Mouse (Mus musculus) kidney, embryonic 16.5 days (tissue): Measurements from ENCODE around the gene Hmga1. TPM values are rescaled to one million over a fixed set of nuclear protein-coding genes. Genes with fewer than 3 reads are reported as not detected.
A peak's percentile ranks its signal among the peaks of the same experiment; 100 is the strongest.

Experiments
- ATAC-seq: fragments of 200-750 bp; cut with Nextera tagmentation; 2 replicates; pipeline ENCODE4 v1.8.0; 2017; ENCODE audit warnings: moderate TSS enrichment; ENCODE audit not compliant: low FRiP score, low TSS enrichment
- H3K27ac ChIP-seq: fragments of 300-500 bp; sonication (generic); 2 replicates; pipeline ENCODE4 v1.5.1; 2014; ENCODE audit warnings: low read length
- H3K27me3 ChIP-seq: fragments of 300-500 bp; sonication (generic); 2 replicates; pipeline ENCODE4 v1.6.1; 2014; ENCODE audit warnings: low read length, control low read depth, mixed read lengths; ENCODE audit not compliant: insufficient read depth
- H3K36me3 ChIP-seq: fragments of 300-500 bp; sonication (generic); 2 replicates; pipeline ENCODE4 v1.6.1; 2014; ENCODE audit warnings: low read length, control low read depth, mixed read lengths; ENCODE audit not compliant: insufficient read depth
- H3K4me1 ChIP-seq: fragments of 300-500 bp; sonication (generic); 2 replicates; pipeline ENCODE4 v1.6.1; 2014; ENCODE audit warnings: low read length, control low read depth, mixed read lengths; ENCODE audit not compliant: insufficient read depth
- H3K4me2 ChIP-seq: fragments of 300-500 bp; sonication (generic); replicated peaks from 2 replicates; pipeline ENCODE4 v1.6.1; 2014; ENCODE audit warnings: low read depth, low read length
- H3K4me3 ChIP-seq: fragments of 300-500 bp; sonication (generic); 2 replicates; pipeline ENCODE4 v1.5.1; 2014; ENCODE audit warnings: mild to moderate bottlenecking, low read length
- H3K9ac ChIP-seq: fragments of 300-500 bp; sonication (generic); replicated peaks from 2 replicates; pipeline ENCODE4 v1.6.1; 2014; ENCODE audit warnings: low read length
- H3K9me3 ChIP-seq: fragments of 300-500 bp; sonication (generic); 2 replicates; pipeline ENCODE4 v1.6.1; 2016; ENCODE audit warnings: low read length, control low read depth
- WGBS: fragments of 180-500 bp; shearing (Covaris S2); extraction: QIAGEN DNeasy Blood & Tissue Kit; methylation state at CpG from one replicate; pipeline ENCODE4 v1.1.7; 2014; 5-methylcytosine and 5-hydroxymethylcytosine counted together
- polyA plus RNA-seq: library from polyadenylated mRNA; unstranded; fragments of >200 nt; fragmentation: Nextera tagmentation; extraction: Ambion mirVana; gene quantifications from 2 replicates; pipeline ENCODE4 v1.2.1, GENCODE M21; 2015

Gene Hmga1
- polyA plus RNA-seq, 1 experiment from 2014 or later = 257 TPM

DNA sequence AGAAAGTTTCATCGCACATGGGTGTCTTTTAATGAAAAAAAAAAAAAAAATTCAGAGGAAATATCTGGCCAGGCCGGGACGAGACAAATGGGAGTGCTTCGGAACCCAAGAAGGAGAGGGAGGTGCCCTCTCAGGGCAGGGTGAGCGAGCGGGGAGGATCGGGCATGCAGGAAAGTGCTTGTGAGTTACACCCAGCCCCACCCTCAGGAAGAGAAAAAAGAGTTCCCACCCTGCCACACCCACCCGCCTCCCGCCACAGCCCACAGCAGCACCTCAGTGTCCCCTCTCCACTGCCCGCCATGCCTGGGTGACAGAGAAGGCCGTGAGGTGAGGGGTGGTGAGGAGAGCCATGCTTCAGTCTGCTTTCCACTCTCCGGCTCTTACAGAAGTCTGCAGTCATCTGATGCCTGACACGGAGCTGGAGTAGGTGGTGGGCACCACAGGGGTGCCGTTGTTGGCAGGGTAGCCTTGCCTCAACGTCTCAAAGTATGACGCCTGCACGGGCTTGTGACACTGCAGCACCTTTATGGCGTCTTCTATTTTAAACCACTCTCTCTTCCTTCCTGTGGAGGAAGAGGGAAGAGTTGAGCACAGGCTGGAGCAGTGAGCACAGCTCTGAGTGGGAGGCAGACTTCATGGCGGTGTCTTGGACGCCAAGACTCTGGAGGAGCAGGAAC lies 24.2 kb downstream of the Hmga1 start:
- H3K36me3 ChIP-seq = peaks cover 46% of the 10 kb centered on the region
- no peaks in the 10 kb centered on the region for H3K27me3 ChIP-seq
- H3K9ac ChIP-seq = no peak overlapping the region
- no peak overlapping the region for H3K27ac ChIP-seq
- ATAC-seq = 0 out of 2 replicates have a peak, but pooled peaks have one; percentile 6
- no peak overlapping the region for H3K4me3 ChIP-seq
- H3K4me2 ChIP-seq = no peak overlapping the region
- no peaks in the 10 kb centered on the region for H3K9me3 ChIP-seq
- WGBS = 79% methylated on average over 20 of the region's 20 CpGs
- H3K4me1 ChIP-seq = no peaks in the 10 kb centered on the region

DNA sequence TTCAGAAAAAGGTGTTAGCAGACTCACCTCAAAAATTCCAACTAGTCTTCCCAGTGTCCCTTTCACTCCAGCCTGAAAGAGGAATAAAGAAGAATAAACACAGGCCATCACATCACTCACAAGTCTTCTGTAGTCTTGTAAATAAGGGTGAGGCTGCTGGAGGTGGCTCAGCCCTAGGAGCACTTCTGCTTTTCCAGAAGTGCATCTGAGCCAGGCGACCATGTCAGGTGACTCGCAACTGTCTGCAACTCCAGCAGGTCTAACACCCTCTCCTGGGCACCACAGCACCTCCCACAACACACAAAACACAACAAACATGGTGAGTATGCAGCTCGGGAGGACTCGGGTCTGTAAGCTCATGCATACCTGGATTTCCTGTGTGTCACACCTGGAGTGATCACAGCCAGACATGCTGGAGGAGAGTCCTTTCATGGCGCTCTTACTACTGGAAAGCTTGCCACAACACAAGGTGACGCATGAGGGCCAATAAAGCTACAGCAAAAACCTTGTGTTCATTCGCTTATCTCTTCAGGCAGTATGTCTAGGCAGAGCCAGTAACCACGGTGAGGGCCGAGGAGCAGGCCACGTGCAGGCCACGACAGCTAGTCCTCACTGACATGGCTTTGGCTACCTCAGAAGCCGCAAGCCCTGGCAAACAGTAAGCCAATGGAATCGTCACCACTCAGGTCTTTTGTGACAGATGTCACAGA lies 27.0 kb downstream of the Hmga1 start:
- Histone ChIP-seq H3K36me3 (peaks cover 41% of the 10 kb centered on the region), H3K27ac (no peak overlapping the region), H3K4me2 (no peak overlapping the region), H3K4me1 (peaks cover 16% of the 10 kb centered on the region), H3K9me3 (no peaks in the 10 kb centered on the region), H3K9ac (no peak overlapping the region), H3K27me3 (no peaks in the 10 kb centered on the region), H3K4me3 (no peak overlapping the region)
- WGBS = 91% methylated on average over 13 of the region's 13 CpGs
- no peak for ATAC-seq

DNA sequence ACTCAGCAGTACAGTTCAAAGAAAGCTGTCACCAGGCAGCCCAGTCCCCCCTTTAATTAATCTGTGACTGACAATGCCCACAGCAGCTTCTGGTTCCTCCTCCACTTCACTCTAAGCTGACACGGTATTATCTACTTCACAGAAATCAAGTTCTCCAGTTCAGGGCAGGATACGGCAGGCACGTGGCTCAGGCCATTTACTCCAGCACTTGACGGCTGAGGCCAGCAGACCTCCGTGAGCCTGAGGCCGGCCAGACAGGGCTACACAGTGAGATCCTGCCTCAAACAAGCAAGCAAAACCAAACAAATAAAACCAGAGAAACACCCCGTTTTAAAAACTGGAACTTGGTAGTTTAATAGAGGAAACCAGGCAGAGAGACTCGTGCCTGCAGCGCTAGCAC lies 30.4 kb downstream of the Hmga1 start:
- no peak for ATAC-seq
- H3K4me2 ChIP-seq = no peak overlapping the region
- H3K27me3 ChIP-seq = no peaks in the 10 kb centered on the region
- H3K27ac ChIP-seq = no peak overlapping the region
- H3K9me3 ChIP-seq = no peaks in the 10 kb centered on the region
- WGBS = 53% methylated on average over 9 of the region's 9 CpGs
- H3K4me1 ChIP-seq = peaks cover 20% of the 10 kb centered on the region
- no peak overlapping the region for H3K9ac ChIP-seq
- peaks cover 14% of the 10 kb centered on the region for H3K36me3 ChIP-seq
- H3K4me3 ChIP-seq = no peak overlapping the region

DNA sequence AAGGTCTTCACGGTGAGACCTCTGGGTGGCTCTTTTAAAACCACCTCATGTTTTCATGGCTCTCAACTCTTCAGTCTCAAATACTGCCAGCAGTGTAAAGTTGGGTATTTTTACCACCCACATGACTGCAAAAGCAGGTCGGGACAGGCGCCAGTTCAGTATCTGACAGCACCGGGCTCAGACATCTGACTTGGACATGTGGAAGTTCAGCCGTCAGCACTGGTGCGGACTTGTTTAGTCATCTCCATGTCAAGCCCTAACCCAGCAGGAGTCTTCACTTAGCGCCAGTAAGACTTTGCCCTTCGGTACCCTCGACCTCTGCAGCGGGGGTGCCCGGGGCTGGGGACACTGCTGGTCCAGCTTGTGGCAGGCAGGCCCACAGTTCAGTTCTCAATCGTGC lies 31.0 kb downstream of the Hmga1 start:
- H3K27ac ChIP-seq = no peak overlapping the region

DNA sequence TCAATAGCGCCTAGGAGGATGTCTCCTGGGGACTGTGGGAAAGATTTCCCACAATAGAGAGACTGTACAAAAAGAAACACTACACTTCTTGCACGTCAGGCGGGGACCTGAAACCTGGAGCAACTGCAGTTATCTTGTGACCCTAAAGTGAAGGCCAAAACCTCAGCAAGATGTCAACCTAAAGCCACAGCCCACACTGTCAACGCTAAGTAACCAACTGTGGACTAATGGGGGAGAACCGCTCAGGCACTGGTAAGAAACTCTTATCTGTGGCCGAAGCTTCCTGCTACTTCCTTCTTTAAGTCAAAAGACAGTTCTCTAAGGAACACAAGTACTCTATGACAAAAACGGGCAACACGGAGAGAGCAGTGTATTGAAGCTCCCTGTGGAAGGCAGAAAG lies 31.9 kb downstream of the Hmga1 start:
- 70% methylated on average over 8 of the region's 8 CpGs for WGBS
- Histone ChIP-seq H3K9me3 (no peaks in the 10 kb centered on the region), H3K27ac (no peak overlapping the region), H3K27me3 (no peaks in the 10 kb centered on the region), H3K4me1 (peaks cover 20% of the 10 kb centered on the region), H3K9ac (no peak overlapping the region; the same call in 1 of the 2 replicates), H3K4me3 (no peak overlapping the region), H3K4me2 (no peak overlapping the region), H3K36me3 (peaks cover 7% of the 10 kb centered on the region)
- no peak for ATAC-seq

More for the DNA sequence above, 31.0 kb downstream of the Hmga1 start:
- Histone ChIP-seq H3K27me3 (no peaks in the 10 kb centered on the region), H3K9me3 (no peaks in the 10 kb centered on the region), H3K4me2 (no peak overlapping the region), H3K36me3 (peaks cover 8% of the 10 kb centered on the region), H3K4me1 (peaks cover 20% of the 10 kb centered on the region), H3K4me3 (no peak overlapping the region), H3K9ac (no peak overlapping the region)
- peak; percentile 56 for ATAC-seq
- 76% methylated on average over 12 of the region's 12 CpGs for WGBS

DNA sequence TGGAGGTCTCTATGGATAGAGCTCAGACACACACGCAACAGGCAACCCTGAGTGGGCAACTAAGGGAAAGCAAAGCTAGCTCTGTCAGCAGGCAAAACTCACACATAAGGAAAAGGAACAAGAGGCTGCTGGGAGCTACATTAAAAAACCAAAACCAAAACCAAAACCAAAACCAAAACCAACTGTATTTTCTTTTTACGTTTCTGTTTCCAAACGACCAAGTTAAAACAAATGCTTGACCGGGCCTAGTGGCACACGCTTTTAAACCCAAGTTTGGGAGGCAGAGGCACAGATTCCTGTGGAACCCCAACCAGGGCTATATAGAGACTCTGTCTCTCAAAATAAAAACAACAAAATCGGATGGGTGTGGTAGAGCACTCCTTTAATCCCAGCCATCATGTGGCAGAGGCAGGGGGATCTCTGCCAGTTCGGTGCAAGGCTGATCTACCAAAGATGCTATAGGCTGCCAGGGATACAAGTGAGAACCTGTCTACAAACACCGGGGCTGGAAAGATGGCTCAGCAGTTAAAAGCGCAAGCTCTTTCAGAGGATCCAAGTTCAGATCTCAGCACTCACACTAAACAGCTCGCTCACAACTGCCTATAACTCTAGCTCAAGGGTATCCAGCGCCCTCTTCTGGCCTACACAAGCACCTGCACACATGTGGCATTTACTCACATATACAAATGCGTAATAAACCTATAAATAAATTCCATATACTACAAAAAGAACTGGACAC lies 35.7 kb downstream of the Hmga1 start:
- H3K4me1 ChIP-seq = peaks cover 29% of the 10 kb centered on the region
- no peak overlapping the region for H3K4me3 ChIP-seq
- H3K4me2 ChIP-seq = no peak overlapping the region
- no peak for ATAC-seq
- H3K9me3 ChIP-seq = no peaks in the 10 kb centered on the region
- H3K36me3 ChIP-seq = peaks cover 28% of the 10 kb centered on the region
- no peak overlapping the region for H3K27ac ChIP-seq
- no peak overlapping the region for H3K9ac ChIP-seq
- 86% methylated on average over 12 of the region's 12 CpGs for WGBS
- H3K27me3 ChIP-seq = no peaks in the 10 kb centered on the region

DNA sequence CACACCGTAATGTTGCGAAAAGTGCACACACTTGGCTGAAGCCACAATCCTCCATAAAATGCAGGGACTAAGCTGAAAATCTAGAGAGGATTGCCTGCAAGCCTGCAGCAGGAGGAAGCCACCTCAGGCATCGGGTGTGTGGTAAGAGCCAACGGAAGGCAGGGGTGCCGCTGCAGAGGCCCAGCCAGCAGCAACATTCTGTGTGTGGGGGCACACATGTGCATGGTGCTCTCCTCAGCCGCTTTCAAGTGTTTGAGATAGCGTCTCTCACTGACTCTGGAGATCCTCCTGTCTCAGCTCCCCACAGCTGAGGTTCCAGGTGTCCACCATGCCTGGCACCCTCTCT lies 36.2 kb downstream of the Hmga1 start:
- 96% methylated on average over 7 of the region's 7 CpGs for WGBS
- ATAC-seq = no peak
- Histone ChIP-seq H3K9me3 (no peaks in the 10 kb centered on the region), H3K36me3 (peaks cover 28% of the 10 kb centered on the region), H3K4me3 (no peak overlapping the region), H3K9ac (no peak overlapping the region), H3K27me3 (no peaks in the 10 kb centered on the region), H3K4me2 (no peak overlapping the region), H3K27ac (no peak overlapping the region), H3K4me1 (peaks cover 29% of the 10 kb centered on the region)

DNA sequence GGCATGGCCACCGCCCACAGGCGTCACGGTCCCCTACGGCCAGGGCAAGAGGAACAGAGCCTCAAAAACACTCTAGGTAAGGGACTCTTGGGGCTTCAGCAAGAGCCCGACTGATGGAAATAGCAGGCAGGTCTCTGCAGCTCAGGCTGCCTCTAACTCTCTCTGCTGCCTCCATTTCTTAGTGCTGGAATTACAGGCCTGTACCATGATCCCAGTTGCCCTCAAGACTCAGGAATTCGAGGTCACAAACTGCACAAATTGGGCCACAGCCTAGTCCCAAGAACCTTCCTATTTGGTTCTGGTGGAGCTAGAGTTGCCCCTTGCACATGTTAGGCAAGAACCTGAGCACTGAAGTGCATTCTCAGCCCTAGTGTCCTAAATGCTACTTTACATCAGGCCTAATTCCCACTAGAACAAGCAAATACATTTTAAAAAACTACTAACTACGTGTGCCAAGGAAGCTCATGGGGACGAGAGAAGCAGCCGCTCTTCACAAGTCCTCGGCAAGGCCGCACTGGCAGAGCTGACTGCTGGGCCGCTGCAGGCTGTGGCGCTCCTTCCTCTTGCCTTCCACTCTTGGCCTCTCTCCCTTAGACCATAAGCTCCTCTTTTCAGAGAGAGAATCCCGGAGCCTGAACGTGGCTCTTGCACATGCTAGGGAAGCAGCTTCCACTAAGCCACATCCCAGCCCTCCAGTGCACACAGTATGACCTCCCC lies 39.5 kb downstream of the Hmga1 start:
- Histone ChIP-seq H3K4me1 (peaks cover 25% of the 10 kb centered on the region), H3K9ac (no peak overlapping the region), H3K4me2 (no peak overlapping the region), H3K27ac (peak overlapping the region; percentile 13), H3K4me3 (no peak overlapping the region), H3K27me3 (no peaks in the 10 kb centered on the region), H3K36me3 (peaks cover 28% of the 10 kb centered on the region), H3K9me3 (no peaks in the 10 kb centered on the region)
- WGBS = 75% methylated on average over 15 of the region's 15 CpGs
- no peak for ATAC-seq

DNA sequence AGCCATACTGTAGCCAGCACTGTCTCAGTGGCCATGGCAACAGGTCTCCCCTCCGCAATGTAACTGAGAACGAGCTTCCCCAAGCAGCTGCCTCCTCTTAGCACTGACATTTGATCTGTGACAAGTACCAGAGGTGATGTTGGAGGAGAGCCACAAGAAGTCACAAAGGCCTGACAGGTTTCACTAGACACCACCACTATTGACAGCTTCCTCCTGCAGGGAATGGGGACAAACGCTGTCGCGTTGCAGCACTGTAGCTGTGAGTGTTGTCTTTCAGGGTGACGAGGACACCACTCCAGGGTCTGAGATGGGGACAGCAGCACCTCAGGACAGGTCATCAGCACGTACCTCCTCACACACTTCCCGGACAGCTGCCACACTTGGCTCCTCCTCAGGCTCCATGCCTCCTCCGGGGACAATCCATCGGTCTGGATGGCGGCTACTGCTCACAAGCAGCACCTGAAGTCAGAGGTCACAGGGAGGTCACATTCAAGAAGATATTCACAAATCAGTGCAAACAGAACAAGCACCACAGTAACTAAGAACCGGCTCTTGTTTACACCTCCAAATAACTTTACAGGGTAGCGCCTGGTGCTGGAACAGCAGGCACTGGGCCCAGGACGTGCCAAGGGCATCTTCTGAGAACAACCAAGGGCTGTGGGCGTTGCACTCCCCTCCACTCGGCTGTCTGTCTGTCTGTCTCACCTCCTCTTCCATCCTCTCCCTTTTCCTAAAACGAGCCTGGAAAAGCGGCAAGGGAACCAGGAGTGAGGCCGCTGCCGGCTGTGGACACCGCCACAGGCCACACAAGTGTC lies 40.3 kb downstream of the Hmga1 start:
- Histone ChIP-seq H3K9ac (no peak overlapping the region), H3K4me1 (peaks cover 33% of the 10 kb centered on the region), H3K27me3 (no peaks in the 10 kb centered on the region), H3K27ac (peak overlapping the region; percentile 7; the same call in 1 of the 2 replicates), H3K4me2 (no peak overlapping the region), H3K9me3 (no peaks in the 10 kb centered on the region), H3K36me3 (peaks cover 28% of the 10 kb centered on the region), H3K4me3 (no peak overlapping the region)
- 49% methylated on average over 21 of the region's 21 CpGs for WGBS
- ATAC-seq = peak; percentile 68
